Mouse (Mus musculus) CH12.LX (cell line): ENCODE results near the gene Nutm1. TPM values are rescaled to one million over a fixed set of nuclear protein-coding genes. Genes with fewer than 3 reads are reported as not detected.

ENCODE experiments used
- DNase-seq: peaks from one replicate; pipeline ENCODE4 v3.0.0-alpha.2; 2013; ENCODE audit errors: extremely low read depth
- H3K27ac ChIP-seq: 2 replicates; pipeline ENCODE4 v1.5.1; 2012; ENCODE audit warnings: low read depth, mild to moderate bottlenecking, control low read depth, moderate library complexity; ENCODE audit not compliant: insufficient read depth
- H3K27me3 ChIP-seq: replicated peaks from 2 replicates; pipeline ENCODE3; 2012; ENCODE audit warnings: inconsistent platforms
- H3K36me3 ChIP-seq, 2 experiments: replicated peaks in 1 of 2; 2 replicates each; pipeline versions ENCODE3 to v1.6.1; 2012; ENCODE audit warnings: inconsistent platforms in 1 of 2, low read length in 1 of 2, mild to moderate bottlenecking in 1 of 2, mixed read lengths in 1 of 2, moderate library complexity in 1 of 2; ENCODE audit not compliant: control insufficient read depth in 1 of 2, insufficient read depth in 1 of 2
- H3K4me1 ChIP-seq, 2 experiments: 2 replicates each; pipeline ENCODE4 v1.6.1; 2012; ENCODE audit warnings: inconsistent platforms in 1 of 2, moderate library complexity in 1 of 2; ENCODE audit not compliant: insufficient read depth in 2 of 2, control insufficient read depth in 1 of 2
- H3K4me2 ChIP-seq: 2 replicates; pipeline ENCODE4 v1.6.1; 2012; ENCODE audit warnings: low read depth, mild to moderate bottlenecking, control low read depth; ENCODE audit not compliant: poor library complexity, insufficient read depth, severe bottlenecking
- H3K4me3 ChIP-seq, 3 experiments: fragments of 150-350 bp in 1 of 3; sonication (generic) in 1 of 3; replicated peaks in 1 of 3; 2 replicates each; pipeline versions ENCODE3 to v1.5.1; 2011 to 2012; ENCODE audit warnings: low read depth in 2 of 3, low read length in 2 of 3, mild to moderate bottlenecking in 2 of 3, moderate library complexity in 2 of 3, control low read depth in 1 of 3, improper control_type of control experiment in 1 of 3, inconsistent platforms in 1 of 3, mixed read lengths in 1 of 3; ENCODE audit not compliant: poor library complexity in 1 of 3
- H3K79me2 ChIP-seq: replicated peaks from 2 replicates; pipeline ENCODE4 v1.6.1; 2012; ENCODE audit warnings: mild to moderate bottlenecking, moderate library complexity; ENCODE audit not compliant: control insufficient read depth, poor library complexity, insufficient read depth, severe bottlenecking; ENCODE audit errors: extremely low read depth
- H3K9ac ChIP-seq: 2 replicates; pipeline ENCODE4 v1.6.1; 2012; ENCODE audit warnings: low read depth, mild to moderate bottlenecking, control low read depth, moderate library complexity; ENCODE audit not compliant: insufficient read depth
- H3K9me3 ChIP-seq: replicated peaks from 2 replicates; pipeline ENCODE3; 2012; ENCODE audit warnings: low read length, inconsistent platforms, mixed read lengths
- BHLHE40 ChIP-seq: IDR thresholded peaks from 2 replicates; pipeline ENCODE4 v1.6.1; 2011; ENCODE audit warnings: mild to moderate bottlenecking, low read depth, low read length, improper control_type of control experiment
- CHD1 ChIP-seq: IDR thresholded peaks from 2 replicates; pipeline ENCODE4 v1.6.1; 2012; ENCODE audit warnings: low read depth, low read length, improper control_type of control experiment, inconsistent platforms
- ELF1 ChIP-seq: IDR thresholded peaks from 2 replicates; pipeline ENCODE4 v1.6.1; 2014; ENCODE audit warnings: low read depth, mild to moderate bottlenecking, inconsistent platforms, low read length, improper control_type of control experiment
- JUND ChIP-seq: conservative IDR thresholded peaks from 2 replicates; pipeline ENCODE4 v1.6.1; 2011; ENCODE audit warnings: low read depth, low read length, improper control_type of control experiment
- MAFK ChIP-seq: IDR thresholded peaks from 2 replicates; pipeline ENCODE4 v1.6.1; 2011; ENCODE audit warnings: low read length, improper control_type of control experiment; ENCODE audit not compliant: insufficient replicate concordance
- MAZ ChIP-seq: IDR thresholded peaks from 2 replicates; pipeline ENCODE4 v1.6.1; 2012; ENCODE audit warnings: low read depth, mild to moderate bottlenecking, inconsistent platforms, low read length, improper control_type of control experiment, moderate library complexity
- MXI1 ChIP-seq: IDR thresholded peaks from 2 replicates; pipeline ENCODE4 v1.6.1; 2011; ENCODE audit warnings: mild to moderate bottlenecking, low read depth, low read length, improper control_type of control experiment
- SIN3A ChIP-seq: IDR thresholded peaks from 2 replicates; pipeline ENCODE4 v1.6.1; 2012; ENCODE audit warnings: low read length, improper control_type of control experiment, inconsistent platforms
- SMC3 ChIP-seq: IDR thresholded peaks from 2 replicates; pipeline ENCODE4 v1.6.1; 2011; ENCODE audit warnings: low read depth, low read length, improper control_type of control experiment
- TBP ChIP-seq: conservative IDR thresholded peaks from 2 replicates; pipeline ENCODE4 v1.6.1; 2011; ENCODE audit warnings: low read depth, low read length, improper control_type of control experiment
- UBTF ChIP-seq: IDR thresholded peaks from 2 replicates; pipeline ENCODE4 v1.6.1; 2012; ENCODE audit warnings: low read depth, mild to moderate bottlenecking, inconsistent platforms, low read length, improper control_type of control experiment, moderate library complexity
- ZNF384 ChIP-seq: IDR thresholded peaks from 2 replicates; pipeline ENCODE4 v1.6.1; 2012; ENCODE audit warnings: low read depth, low read length, improper control_type of control experiment, inconsistent platforms
- dilution Hi-C: fragments of 300-500 bp; cut with MboI; formaldehyde crosslinking; loops from 2 replicates; pipeline ENCODE4 v1.14.3; 2020; ENCODE audit warnings: low sequenced_read_pairs; ENCODE audit not compliant: extremely low pct_unique_long_range_greater_than_20kb, extremely low pct_ligation_motif_present
- in situ Hi-C: fragments of 300-500 bp; cut with MboI; formaldehyde crosslinking; loops from 3 replicates; pipeline ENCODE4 v1.14.3; 2019; ENCODE audit warnings: low sequenced_read_pairs, low pct_ligation_motif_present, low pct_unique_long_range_greater_than_20kb, mixed read lengths
- polyA plus RNA-seq: library from polyadenylated mRNA; unstranded; fragments of >175 nt; gene quantifications from 2 replicates; pipeline ENCODE4 v1.2.1, GENCODE M21; 2012; ENCODE audit warnings: low read depth; ENCODE audit not compliant: insufficient read length
- total RNA-seq, 2 experiments: library from RNA; depleted of rRNA; stranded (reverse); fragments of 300-350 nt in 1 of 2; fragments of >200 nt in 1 of 2; gene quantifications; 2 replicates each; pipeline ENCODE4 v1.2.3; 2012 to 2014

The Nutm1 gene
- total and polyA plus RNA-seq, 3 experiments, result not detected

DNA sequence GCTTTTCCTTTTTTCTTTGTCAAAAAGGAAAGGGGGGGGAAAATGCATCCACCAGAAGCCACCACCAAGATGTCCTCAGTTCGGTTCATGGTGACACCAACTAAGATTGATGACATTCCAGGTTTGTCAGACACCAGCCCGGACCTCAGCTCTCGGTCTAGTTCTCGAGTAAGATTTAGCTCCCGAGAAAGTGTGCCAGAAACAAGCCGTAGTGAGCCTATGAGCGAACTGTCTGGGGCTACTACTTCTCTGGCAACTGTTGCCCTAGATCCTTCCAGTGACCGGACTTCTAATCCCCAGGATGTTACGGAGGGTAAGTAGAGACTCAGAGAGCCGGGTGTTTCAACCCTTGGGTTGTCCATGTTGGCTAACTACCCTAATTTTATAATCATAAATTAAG, 7.7 kb upstream of the Nutm1 start:
- dilution Hi-C loops, result no loop called here
- TF ChIP-seq SMC3, result no peak
- TF ChIP-seq SIN3A, result peak; percentile 14; the same call in 1 of the 2 replicates
- Histone ChIP-seq H3K4me2 (peak overlapping the region; percentile 82), H3K4me1 (peaks cover 2 to 44% of the 10 kb centered on the region in 2 experiments; a peak in 2 of 4 replicates), H3K4me3 (peak overlapping the region; percentile 81 to 88 (median 83)), H3K9me3 (no peaks in the 10 kb centered on the region), H3K27ac (peak overlapping the region; percentile 80), H3K79me2 (peaks cover 50% of the 10 kb centered on the region), H3K9ac (peak overlapping the region; percentile 93), H3K27me3 (no peaks in the 10 kb centered on the region), H3K36me3 (peaks cover 0 to 22% of the 10 kb centered on the region in 2 experiments)
- in situ Hi-C loops, result loop anchor here (10.0 kb wide), 2 partner anchors 98 to 208 kb away; partner anchors contain the start of gene Emc4
- peak; percentile 48 for DNase-seq

DNA sequence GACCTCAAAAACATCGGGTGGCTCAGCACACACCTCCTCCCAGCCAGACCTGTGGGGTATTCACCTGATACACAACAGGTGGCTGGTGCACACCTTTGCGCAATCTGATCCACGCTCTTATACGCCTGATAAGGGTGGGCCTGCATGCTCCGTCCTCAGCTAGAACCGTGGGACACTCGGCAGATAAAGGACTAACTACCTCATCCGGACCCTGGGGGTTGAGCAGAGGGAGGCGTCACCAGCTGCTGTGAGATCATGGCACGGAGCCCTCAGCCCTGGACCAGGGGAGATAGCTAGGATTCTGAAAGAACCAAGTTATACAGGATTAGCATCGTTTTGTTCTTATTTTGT, 7.1 kb upstream of the Nutm1 start, which contains the start of gene Gm21985:
Gene Gm21985, plus strand, starts transcription at position 73 of the 351 bp plus-strand sequence.
- in situ Hi-C loops, result loop anchor here (10.0 kb wide), 2 partner anchors 99 to 209 kb away; partner anchors contain the start of gene Emc4
- no peaks in the 10 kb centered on the region for H3K9me3 ChIP-seq
- H3K4me1 ChIP-seq, result peaks cover 2 to 42% of the 10 kb centered on the region in 2 experiments; a peak in 2 of 4 replicates
- dilution Hi-C loops, result no loop called here
- peak within 1 kb of the TSS; percentile 82 for H3K4me2 ChIP-seq
- peaks cover 0 to 18% of the 10 kb centered on the region in 2 experiments for H3K36me3 ChIP-seq
- H3K27me3 ChIP-seq, result no peaks in the 10 kb centered on the region
- H3K4me3 ChIP-seq, result peak within 1 kb of the TSS; percentile 81 to 88 (median 83)
- TF ChIP-seq SIN3A (peak; percentile 14; the same call in 1 of the 2 replicates), BHLHE40 (no peak), CHD1 (no peak), MAZ (no peak), JUND (no peak), MXI1 (peak; percentile 28; the same call in 1 of the 2 replicates), MAFK (no peak), ELF1 (no peak), UBTF (0 out of 2 replicates have a peak, but pooled peaks have one; percentile 31), TBP (0 out of 2 replicates have a peak, but pooled peaks have one; percentile 44), ZNF384 (no peak)
- DNase-seq, result peak; percentile 71
- H3K27ac ChIP-seq, result peak within 1 kb of the TSS; percentile 85
- peaks cover 48% of the 10 kb centered on the region for H3K79me2 ChIP-seq
- peak within 1 kb of the TSS; percentile 93 for H3K9ac ChIP-seq
